Mouse (Mus musculus) CH12.LX (cell line): ENCODE data around the gene Slc17a5. TPM values are rescaled to one million over a fixed set of nuclear protein-coding genes. Genes with fewer than 3 reads are reported as not detected.
"Not testable (repeated sequence)": the region's sequence is repeated elsewhere in the genome, so short reads cannot be mapped to it uniquely, and the experiment has no call there.

Experiments
- DNase-seq: peaks from one replicate; pipeline ENCODE4 v3.0.0-alpha.2; 2013; ENCODE audit errors: extremely low read depth
- H3K27ac ChIP-seq: 2 replicates; pipeline ENCODE4 v1.5.1; 2012; ENCODE audit warnings: low read depth, mild to moderate bottlenecking, control low read depth, moderate library complexity; ENCODE audit not compliant: insufficient read depth
- H3K27me3 ChIP-seq: replicated peaks from 2 replicates; pipeline ENCODE3; 2012; ENCODE audit warnings: inconsistent platforms
- H3K36me3 ChIP-seq, 2 experiments: replicated peaks in 1 of 2; 2 replicates each; pipeline versions ENCODE3 to v1.6.1; 2012; ENCODE audit warnings: inconsistent platforms in 1 of 2, low read length in 1 of 2, mild to moderate bottlenecking in 1 of 2, mixed read lengths in 1 of 2, moderate library complexity in 1 of 2; ENCODE audit not compliant: control insufficient read depth in 1 of 2, insufficient read depth in 1 of 2
- H3K4me1 ChIP-seq, 2 experiments: 2 replicates each; pipeline ENCODE4 v1.6.1; 2012; ENCODE audit warnings: inconsistent platforms in 1 of 2, moderate library complexity in 1 of 2; ENCODE audit not compliant: insufficient read depth in 2 of 2, control insufficient read depth in 1 of 2
- H3K4me2 ChIP-seq: 2 replicates; pipeline ENCODE4 v1.6.1; 2012; ENCODE audit warnings: low read depth, mild to moderate bottlenecking, control low read depth; ENCODE audit not compliant: poor library complexity, insufficient read depth, severe bottlenecking
- H3K4me3 ChIP-seq, 3 experiments: fragments of 150-350 bp in 1 of 3; sonication (generic) in 1 of 3; replicated peaks in 1 of 3; 2 replicates each; pipeline versions ENCODE3 to v1.5.1; 2011 to 2012; ENCODE audit warnings: low read depth in 2 of 3, low read length in 2 of 3, mild to moderate bottlenecking in 2 of 3, moderate library complexity in 2 of 3, control low read depth in 1 of 3, improper control_type of control experiment in 1 of 3, inconsistent platforms in 1 of 3, mixed read lengths in 1 of 3; ENCODE audit not compliant: poor library complexity in 1 of 3
- H3K79me2 ChIP-seq: replicated peaks from 2 replicates; pipeline ENCODE4 v1.6.1; 2012; ENCODE audit warnings: mild to moderate bottlenecking, moderate library complexity; ENCODE audit not compliant: control insufficient read depth, poor library complexity, insufficient read depth, severe bottlenecking; ENCODE audit errors: extremely low read depth
- H3K9ac ChIP-seq: 2 replicates; pipeline ENCODE4 v1.6.1; 2012; ENCODE audit warnings: low read depth, mild to moderate bottlenecking, control low read depth, moderate library complexity; ENCODE audit not compliant: insufficient read depth
- H3K9me3 ChIP-seq: replicated peaks from 2 replicates; pipeline ENCODE3; 2012; ENCODE audit warnings: low read length, inconsistent platforms, mixed read lengths
- ELF1 ChIP-seq: IDR thresholded peaks from 2 replicates; pipeline ENCODE4 v1.6.1; 2014; ENCODE audit warnings: low read depth, mild to moderate bottlenecking, inconsistent platforms, low read length, improper control_type of control experiment
- KAT2A ChIP-seq: IDR thresholded peaks from 2 replicates; pipeline ENCODE4 v1.6.1; 2012; ENCODE audit warnings: low read length, improper control_type of control experiment, inconsistent platforms; ENCODE audit not compliant: insufficient replicate concordance
- MAX ChIP-seq: IDR thresholded peaks from 2 replicates; pipeline ENCODE4 v1.6.1; 2011; ENCODE audit warnings: low read length, improper control_type of control experiment
- MXI1 ChIP-seq: IDR thresholded peaks from 2 replicates; pipeline ENCODE4 v1.6.1; 2011; ENCODE audit warnings: mild to moderate bottlenecking, low read depth, low read length, improper control_type of control experiment
- NELFE ChIP-seq: IDR thresholded peaks from 2 replicates; pipeline ENCODE4 v1.6.1; 2011; ENCODE audit warnings: low read depth, low read length, improper control_type of control experiment
- dilution Hi-C: fragments of 300-500 bp; cut with MboI; formaldehyde crosslinking; loops from 2 replicates; pipeline ENCODE4 v1.14.3; 2020; ENCODE audit warnings: low sequenced_read_pairs; ENCODE audit not compliant: extremely low pct_unique_long_range_greater_than_20kb, extremely low pct_ligation_motif_present
- in situ Hi-C: fragments of 300-500 bp; cut with MboI; formaldehyde crosslinking; loops from 3 replicates; pipeline ENCODE4 v1.14.3; 2019; ENCODE audit warnings: low sequenced_read_pairs, low pct_ligation_motif_present, low pct_unique_long_range_greater_than_20kb, mixed read lengths
- polyA plus RNA-seq: library from polyadenylated mRNA; unstranded; fragments of >175 nt; gene quantifications from 2 replicates; pipeline ENCODE4 v1.2.1, GENCODE M21; 2012; ENCODE audit warnings: low read depth; ENCODE audit not compliant: insufficient read length
- total RNA-seq, 2 experiments: library from RNA; depleted of rRNA; stranded (reverse); fragments of 300-350 nt in 1 of 2; fragments of >200 nt in 1 of 2; gene quantifications; 2 replicates each; pipeline ENCODE4 v1.2.3; 2012 to 2014

The Slc17a5 gene
- total and polyA plus RNA-seq, 3 experiments, result 4.9 to 7.6 (median 6.7) TPM

DNA sequence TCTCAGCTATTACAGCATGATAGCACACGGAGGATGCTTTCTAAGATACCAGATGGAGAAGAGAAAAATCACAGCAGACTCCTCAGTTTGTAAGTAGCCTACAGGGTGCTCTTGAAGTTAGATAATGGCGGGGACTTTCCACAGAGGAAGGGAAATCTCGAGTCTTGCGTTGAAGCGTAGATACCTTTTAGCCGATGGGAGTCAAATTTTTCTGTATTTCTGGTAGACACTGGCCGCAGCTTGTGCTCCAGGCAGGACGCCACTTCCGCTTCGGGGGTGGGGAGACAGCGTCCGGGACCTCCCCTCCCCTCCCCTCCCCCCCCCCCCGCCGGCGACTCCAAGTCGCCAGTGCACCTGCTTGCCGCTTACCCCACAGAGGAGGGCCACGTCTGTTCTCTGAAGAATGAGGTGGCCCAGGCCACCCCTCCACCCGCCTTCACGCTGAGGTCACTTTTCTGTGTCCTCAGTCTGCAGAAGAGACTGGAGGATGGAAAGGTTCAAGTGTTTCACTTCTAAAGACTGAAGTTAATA is 98.9 kb downstream of the Slc17a5 start, which contains the start of gene Eef1a1 (continued):
- no peak for TF ChIP-seq KAT2A
- TF ChIP-seq ELF1, result peak; percentile 77
- TF ChIP-seq, all 38 proteins: peak for 15

DNA sequence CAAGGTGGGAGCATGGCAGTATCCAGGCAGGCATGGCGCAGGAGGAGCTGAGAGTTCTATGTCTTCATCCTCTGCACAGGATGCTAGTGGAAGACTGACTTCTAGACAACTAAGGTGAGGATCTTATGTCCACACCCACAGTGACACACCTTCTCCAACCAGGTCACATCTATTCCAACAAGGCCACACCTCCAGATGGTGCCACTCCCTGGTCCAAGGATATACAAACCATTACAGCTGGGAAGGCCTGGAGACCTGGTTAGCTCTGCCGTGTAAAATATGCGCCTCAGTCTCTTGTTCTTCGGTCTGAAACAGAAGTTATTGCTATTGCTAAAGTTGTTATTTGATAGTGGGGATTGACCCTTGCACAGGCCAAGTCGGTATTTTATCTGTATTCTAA is 99.8 kb downstream of the Slc17a5 start:
- H3K36me3 ChIP-seq, in situ Hi-C loops, H3K4me3 ChIP-seq, H3K79me2 ChIP-seq, dilution Hi-C loops, DNase-seq, H3K27me3 ChIP-seq, H3K9ac ChIP-seq, H3K9me3 ChIP-seq: not testable (repeated sequence)
- Histone ChIP-seq H3K4me1 (peaks cover 13 to 57% of the 10 kb centered on the region in 2 experiments; a peak in 3 of 4 replicates), H3K27ac (peak overlapping the region; percentile 43; the same call in 1 of the 2 replicates), H3K4me2 (peak overlapping the region; percentile 69; the same call in 1 of the 2 replicates)
- 0 out of 2 replicates have a peak, but pooled peaks have one; percentile 34 for TF ChIP-seq MXI1
- 0 out of 2 replicates have a peak, but pooled peaks have one; percentile 9 for TF ChIP-seq MAX
- peak; percentile 29; the same call in 1 of the 2 replicates for TF ChIP-seq NELFE

Other genes with a start within 250 kb of the Slc17a5 start
- not detected in 2 replicates for gene Gsta2, start 232.3 kb downstream of the Slc17a5 start, total RNA-seq (2012; rRNA removed)
- not detected in 2 replicates for gene Gsta2, start 232.3 kb downstream of the Slc17a5 start, total RNA-seq (2014; rRNA removed)
- not detected in 2 replicates for gene Gsta2, start 232.3 kb downstream of the Slc17a5 start, polyA plus RNA-seq
- gene Dppa5a, start 219.9 kb downstream of the Slc17a5 start, total RNA-seq (2012; rRNA removed), result not detected in 2 replicates
- not detected in 2 replicates for gene Dppa5a, start 219.9 kb downstream of the Slc17a5 start, total RNA-seq (2014; rRNA removed)
- not detected in 2 replicates for gene Dppa5a, start 219.9 kb downstream of the Slc17a5 start, polyA plus RNA-seq
- gene Ooep, start 209.3 kb downstream of the Slc17a5 start, total RNA-seq (2012; rRNA removed), result not detected in 2 replicates
- gene Ooep, start 209.3 kb downstream of the Slc17a5 start, total RNA-seq (2014; rRNA removed), result not detected in 2 replicates
- gene Ooep, start 209.3 kb downstream of the Slc17a5 start, polyA plus RNA-seq, result not detected in 2 replicates
- not detected in 2 replicates for gene Ddx43, start 192.3 kb downstream of the Slc17a5 start, total RNA-seq (2012; rRNA removed)
- gene Ddx43, start 192.3 kb downstream of the Slc17a5 start, total RNA-seq (2014; rRNA removed), result not detected in 2 replicates
- gene Ddx43, start 192.3 kb downstream of the Slc17a5 start, polyA plus RNA-seq, result not detected in 2 replicates
- not detected in 2 replicates for gene Cgas, start 144.8 kb downstream of the Slc17a5 start, total RNA-seq (2012; rRNA removed)
- not detected in 2 replicates for gene Cgas, start 144.8 kb downstream of the Slc17a5 start, total RNA-seq (2014; rRNA removed)
- gene Cgas, start 144.8 kb downstream of the Slc17a5 start, polyA plus RNA-seq, result not detected in 2 replicates
- 21.5 and 22.9 TPM in 2 replicates for gene Mto1, start 139.8 kb downstream of the Slc17a5 start, total RNA-seq (2012; rRNA removed)
- gene Mto1, start 139.8 kb downstream of the Slc17a5 start, total RNA-seq (2014; rRNA removed), result 21.5 and 22.5 TPM in 2 replicates
- 13.8 and 14.2 TPM in 2 replicates for gene Mto1, start 139.8 kb downstream of the Slc17a5 start, polyA plus RNA-seq
- 0.46 and 0.55 TPM in 2 replicates for gene Gm17324, start 139.3 kb downstream of the Slc17a5 start, total RNA-seq (2012; rRNA removed)
- not detected in 2 replicates for gene Gm17324, start 139.3 kb downstream of the Slc17a5 start, total RNA-seq (2014; rRNA removed)
- not detected in 2 replicates for gene Gm17324, start 139.3 kb downstream of the Slc17a5 start, polyA plus RNA-seq
- 14,448 and 18,409 TPM in 2 replicates for gene Eef1a1, start 98.9 kb downstream of the Slc17a5 start, total RNA-seq (2012; rRNA removed)
- gene Eef1a1, start 98.9 kb downstream of the Slc17a5 start, total RNA-seq (2014; rRNA removed), result 21,026 and 21,314 TPM in 2 replicates
- 11,979 and 12,362 TPM in 2 replicates for gene Eef1a1, start 98.9 kb downstream of the Slc17a5 start, polyA plus RNA-seq
- gene Cd109, start 27.5 kb upstream of the Slc17a5 start, total RNA-seq (2012; rRNA removed), result 0.13 and 0.21 TPM in 2 replicates
- gene Cd109, start 27.5 kb upstream of the Slc17a5 start, total RNA-seq (2014; rRNA removed), result 0.52 and 0.62 TPM in 2 replicates
- gene Cd109, start 27.5 kb upstream of the Slc17a5 start, polyA plus RNA-seq, result 0.65 and 0.73 TPM in 2 replicates